10 mouse cellular contexts compared by ENCODE assay signal in the genomic region with DNA sequence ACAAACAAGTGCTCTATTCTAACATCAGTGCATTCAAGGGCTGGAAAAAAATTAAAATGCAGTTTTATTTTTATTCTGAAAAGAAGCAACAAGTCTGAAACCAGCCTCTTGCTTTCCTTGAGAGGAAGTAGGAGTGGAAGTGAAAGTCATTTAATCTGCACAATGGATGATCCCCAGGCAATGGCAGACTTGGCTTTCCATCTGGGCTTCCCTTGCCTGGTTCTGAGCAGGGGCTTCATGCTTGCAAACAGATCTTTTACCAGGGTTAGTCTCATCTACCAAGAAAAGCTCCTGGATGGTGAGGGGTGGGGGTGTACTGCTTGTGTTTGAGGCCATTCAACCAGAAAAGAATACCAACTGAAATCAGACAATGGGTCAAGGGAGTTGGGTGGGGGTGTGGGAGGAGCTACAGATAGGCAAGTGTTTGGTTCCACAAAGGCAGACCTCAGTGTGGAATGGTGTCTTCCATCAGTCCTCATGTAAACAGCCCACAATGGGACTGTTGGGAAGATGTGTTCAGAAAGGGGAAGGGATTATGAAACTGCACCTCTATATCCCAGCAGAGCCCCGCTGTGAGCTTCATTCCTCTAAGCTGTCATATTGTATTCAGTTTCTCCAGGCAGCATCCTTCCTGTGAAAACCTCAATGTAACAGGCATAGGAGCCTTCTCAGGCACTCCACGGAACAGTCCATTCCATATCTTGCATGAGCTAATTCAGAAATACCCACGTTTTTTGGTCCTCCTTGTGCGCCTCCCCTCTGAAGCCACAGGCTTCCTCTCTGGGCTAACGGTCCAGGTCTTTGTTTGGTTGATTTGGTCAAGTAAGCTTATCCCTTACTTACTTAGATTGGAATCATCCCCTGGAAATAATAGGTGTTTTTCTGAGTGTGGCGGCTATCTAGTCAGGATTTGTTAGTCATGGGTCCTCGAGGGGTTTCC. TPM values are rescaled to one million over a fixed set of nuclear protein-coding genes. Genes with fewer than 3 reads are reported as not detected.
DNase-seq lines count a peak whose midpoint lies in the region; ATAC-seq and TF ChIP-seq lines count a peak whose summit lies in the region.
"Had no signal": no experiment of that assay in that cellular context is flagged by ENCODE, and none has a peak within 500 bp of the region (broad histone marks: within the 10 kb centered on the region; RNA-seq: fewer than 3 reads in every experiment).

No protein-coding gene starts in this region.

- TF ChIP-seq CTCF in MEL (IDR thresholded peaks at IDR 0.05 in 2 of 3, conservative IDR thresholded peaks at IDR 0.05 in 1 of 3; ENCODE audit: control insufficient read depth in 1 of 3, insufficient read depth in 1 of 3, low read depth in 2 of 3, low read length in 3 of 3, poor library complexity in 1 of 3, severe bottlenecking in 1 of 3) = no peak

- H3K9me3 ChIP-seq in MEL (replicated peaks; ENCODE audit: insufficient read depth, low read length) = no peaks in the 10 kb centered on the region
- H3K9me3 ChIP-seq in hindbrain, embryonic 10.5 days = no peaks in the 10 kb centered on the region
- H3K9me3 ChIP-seq: stomach, embryonic 15.5 days had no signal

- no peaks in the 10 kb centered on the region for H3K79me2 ChIP-seq in MEL (ENCODE audit: control insufficient read depth, insufficient read depth, low read length, poor library complexity)

- no peak for TF ChIP-seq EP300 in MEL (IDR thresholded peaks at IDR 0.05; ENCODE audit: low read depth in 1 of 2, low read length in 2 of 2)

- no peaks in the 10 kb centered on the region for H3K27me3 ChIP-seq in MEL (ENCODE audit: control insufficient read depth in 1 of 2, insufficient read depth in 2 of 2, low read length in 2 of 2)
- peaks cover 43% of the 10 kb centered on the region for H3K27me3 ChIP-seq in hindbrain, embryonic 10.5 days (ENCODE audit: insufficient read depth, poor library complexity, severe bottlenecking)

- H3K4me1 ChIP-seq in MEL (ENCODE audit: control insufficient read depth in 1 of 2, insufficient read depth in 2 of 2, low read length in 2 of 2) = peaks cover 0 to 12% of the 10 kb centered on the region in 2 experiments; a peak in 3 of 4 replicates
- H3K4me1 ChIP-seq in hindbrain, embryonic 10.5 days (replicated peaks) = peaks cover 56% of the 10 kb centered on the region

- TF ChIP-seq POLR2A in MEL (IDR thresholded peaks at IDR 0.05; ENCODE audit: control insufficient read depth in 1 of 2, insufficient read depth in 1 of 2, low read depth in 1 of 2, low read length in 2 of 2, poor library complexity in 1 of 2) = no peak

- H3K36me3 ChIP-seq in MEL (ENCODE audit: control insufficient read depth in 1 of 2, insufficient read depth in 2 of 2, low read length in 2 of 2) = peaks cover 0 to 7% of the 10 kb centered on the region in 2 experiments; a peak in 2 of 4 replicates
- no peaks in the 10 kb centered on the region for H3K36me3 ChIP-seq in hindbrain, embryonic 10.5 days
- H3K36me3 ChIP-seq: stomach, embryonic 15.5 days had no signal

- H3K9ac ChIP-seq in MEL (ENCODE audit: control insufficient read depth, low read depth, low read length, poor library complexity, severe bottlenecking) = no peak overlapping the region
- H3K9ac ChIP-seq: stomach, embryonic 15.5 days had no signal

- H3K27ac ChIP-seq in MEL (ENCODE audit: control insufficient read depth, low read depth, low read length) = no peak overlapping the region
- H3K27ac ChIP-seq in hindbrain, embryonic 10.5 days = peak overlapping the region; percentile 70; the same call in 1 of the 2 replicates
- H3K27ac ChIP-seq: stomach, embryonic 15.5 days had no signal

- ATAC-seq in megakaryocyte progenitor cell, adult 5-6 weeks (replicated peaks; ENCODE audit: poor library complexity) = peak; percentile 59
- no peak for ATAC-seq in activated CD4-positive, CD25-positive, alpha-beta regulatory T cell, adult 4 months

- DNase-seq in B cell, adult 2 months = peak; percentile 54 to 60
- DNase-seq in MEL (ENCODE audit: low read depth, low spot score) = peak; percentile 29
- no peak for DNase-seq in hindbrain, embryonic 10.5 days (ENCODE audit: low spot score)
- no peak for DNase-seq in layer of hippocampus, postnatal 25 days (ENCODE audit: extremely low spot score in 1 of 2, low spot score in 1 of 2)
- DNase-seq in lung, postnatal 14 days = no peak
- DNase-seq in cerebellum, adult 9-11 months = no peak
- DNase-seq: lung, postnatal 36 days had no signal

- 51% methylated on average over 7 of the region's 7 CpGs for WGBS in hindbrain, embryonic 10.5 days

- TF ChIP-seq RAD21 in MEL (IDR thresholded peaks at IDR 0.05; ENCODE audit: low read depth, low read length) = no peak

- no peak overlapping the region for H3K4me3 ChIP-seq in MEL (ENCODE audit: control insufficient read depth in 1 of 2, insufficient read depth in 1 of 2, low read depth in 2 of 2, low read length in 2 of 2)
- no peak overlapping the region for H3K4me3 ChIP-seq in hindbrain, embryonic 10.5 days
- H3K4me3 ChIP-seq: stomach, embryonic 15.5 days had no signal

TF ChIP-seq in MEL, 35 proteins besides CTCF, POLR2A, EP300 and RAD21:
- no peak for TF ChIP-seq ELF1 (IDR thresholded peaks at IDR 0.05; ENCODE audit: low read depth, low read length)
- no peak for TF ChIP-seq E2F4 (IDR thresholded peaks at IDR 0.05; ENCODE audit: borderline replicate concordance, low read depth, low read length)
- TF ChIP-seq USF1 (IDR thresholded peaks at IDR 0.05; ENCODE audit: low read depth, low read length) = no peak
- no peak for TF ChIP-seq BHLHE40 (IDR thresholded peaks at IDR 0.05; ENCODE audit: borderline replicate concordance, low read depth, low read length)
- TF ChIP-seq POLR2AphosphoS5 (IDR thresholded peaks at IDR 0.05; ENCODE audit: borderline replicate concordance, low read depth, low read length) = no peak
- TF ChIP-seq GABPA (IDR thresholded peaks at IDR 0.05; ENCODE audit: low read depth, low read length) = no peak
- TF ChIP-seq SMC3 (IDR thresholded peaks at IDR 0.05; ENCODE audit: low read depth, low read length) = no peak
- no peak for TF ChIP-seq MYB (IDR thresholded peaks at IDR 0.05; ENCODE audit: low read depth, low read length)
- no peak for TF ChIP-seq MEF2A (IDR thresholded peaks at IDR 0.05; ENCODE audit: extremely low read depth, insufficient replicate concordance, low read depth, low read length, poor library complexity, severe bottlenecking)
- no peak for TF ChIP-seq POLR2AphosphoS2 (IDR thresholded peaks at IDR 0.05; ENCODE audit: low read length)
- no peak for TF ChIP-seq ZKSCAN1 (IDR thresholded peaks at IDR 0.05; ENCODE audit: low read depth, low read length)
- TF ChIP-seq ZC3H11A (IDR thresholded peaks at IDR 0.05; ENCODE audit: low read depth, low read length) = no peak
- no peak for TF ChIP-seq GATA1 (IDR thresholded peaks at IDR 0.05; ENCODE audit: low read depth, low read length)
- no peak for TF ChIP-seq MXI1 (IDR thresholded peaks at IDR 0.05; ENCODE audit: low read depth, low read length)
- TF ChIP-seq NRF1 (IDR thresholded peaks at IDR 0.05; ENCODE audit: insufficient read depth, low read depth, low read length, poor library complexity, severe bottlenecking) = no peak
- no peak for TF ChIP-seq JUND (IDR thresholded peaks at IDR 0.05; ENCODE audit: low read depth, low read length)
- no peak for TF ChIP-seq MAFK (IDR thresholded peaks at IDR 0.05; ENCODE audit: borderline replicate concordance, low read depth, low read length)
- no peak for TF ChIP-seq RCOR1 (IDR thresholded peaks at IDR 0.05; ENCODE audit: low read depth, low read length)
- TF ChIP-seq HCFC1 (IDR thresholded peaks at IDR 0.05; ENCODE audit: low read depth, low read length) = no peak
- TF ChIP-seq CHD2 (IDR thresholded peaks at IDR 0.05; ENCODE audit: low read length) = no peak

RNA-seq across cellular contexts. Expression of a gene that starts 59.8 kb away (rescaled TPM):
- total RNA-seq in MEL (2012; rRNA removed) = 13.5 and 13.9 TPM in 2 replicates
- polyA plus RNA-seq in MEL (2012; ENCODE audit: insufficient read depth in 1 of 2, insufficient read length in 2 of 2, low read depth in 1 of 2, low replicate concordance in 2 of 2, missing spikeins in 1 of 2) = 10 to 100 TPM in 1 of 2 experiments, not detected in 1; 18.5 TPM
- 3.7 and 6.4 TPM in 2 replicates for polyA plus RNA-seq in hindbrain, embryonic 10.5 days (2016; fragmentation: Nextera tagmentation; extraction: Ambion mirVana)
- total RNA-seq in megakaryocyte progenitor cell, adult 5-6 weeks (2015) = 37.6 and 50.4 TPM in 2 replicates
- 24.0 and 28.9 TPM in 2 replicates for total RNA-seq in megakaryocyte progenitor cell, adult 5-6 weeks (2017)
- 10 to 100 TPM; 76.0 to 81.4 TPM for total RNA-seq in layer of hippocampus, postnatal 25 days (2021)
- 100 to 1,000 TPM; 210 to 273 TPM for polyA plus RNA-seq in activated CD4-positive, CD25-positive, alpha-beta regulatory T cell, adult 4 months (2017; shearing (Covaris generic))

Comparison
In these comparisons a context has a peak if more than half of its experiments do, and no peak if none do; other contexts are left out.
1. DNase-seq: peak in B cell, adult 2 months (2 of 2) and MEL (single experiment); none in hindbrain, embryonic 10.5 days (single experiment), layer of hippocampus, postnatal 25 days (0 of 2), lung, postnatal 14 days (single experiment) and cerebellum, adult 9-11 months (single experiment).